ENCODE assay signal across 13 mouse cellular contexts in the genomic region with DNA sequence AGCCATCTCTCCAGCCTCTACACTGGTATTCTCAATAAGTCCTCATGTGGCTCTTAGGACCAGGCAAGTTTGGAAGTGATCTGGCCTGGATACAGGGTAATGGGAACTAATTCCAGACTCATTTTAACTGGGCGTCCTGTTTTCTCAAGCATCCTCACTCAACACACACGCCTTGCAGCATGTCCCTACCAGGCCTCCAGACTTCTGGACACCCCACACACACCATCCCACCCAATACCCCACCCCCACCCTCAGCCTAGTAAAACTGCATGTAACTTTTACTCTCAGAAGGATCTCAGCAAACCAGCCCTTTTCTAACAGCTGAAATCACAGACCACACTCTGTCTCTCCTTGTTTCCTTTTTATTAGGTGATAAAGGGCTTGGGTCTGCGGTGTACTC. TPM values are rescaled to one million over a fixed set of nuclear protein-coding genes. Genes with fewer than 3 reads are reported as not detected.
DNase-seq lines count a peak whose midpoint lies in the region; ATAC-seq and TF ChIP-seq lines count a peak whose summit lies in the region.
"Had no signal": no experiment of that assay in that cellular context is flagged by ENCODE, and none has a peak within 500 bp of the region (broad histone marks: within the 10 kb centered on the region; RNA-seq: fewer than 3 reads in every experiment).

No protein-coding gene starts in this region.

- H3K4me3 ChIP-seq in lung, embryonic 14.5 days (ENCODE audit: low read depth, low read length), result no peak overlapping the region
- H3K4me3 ChIP-seq in embryonic facial prominence, embryonic 14.5 days (ENCODE audit: low read depth, low read length), result no peak overlapping the region
- H3K4me3 ChIP-seq in limb, embryonic 13.5 days, result peak overlapping the region; percentile 17

- WGBS in lung, embryonic 14.5 days, result 49% methylated on average over 3 of the region's 3 CpGs
- WGBS in embryonic facial prominence, embryonic 14.5 days, result 48% methylated on average over 3 of the region's 3 CpGs
- WGBS in limb, embryonic 13.5 days, result 17% methylated on average over 3 of the region's 3 CpGs

- H3K4me2 ChIP-seq in lung, embryonic 14.5 days, result no peak overlapping the region
- peak overlapping the region; percentile 35 for H3K4me2 ChIP-seq in embryonic facial prominence, embryonic 14.5 days (ENCODE audit: low read depth, low read length)
- H3K4me2 ChIP-seq in limb, embryonic 13.5 days (replicated peaks), result peak overlapping the region; percentile 58

- H3K9me3 ChIP-seq in lung, embryonic 14.5 days (ENCODE audit: low read depth, low read length), result no peaks in the 10 kb centered on the region
- H3K9me3 ChIP-seq in embryonic facial prominence, embryonic 14.5 days (ENCODE audit: control insufficient read depth, low read length), result no peaks in the 10 kb centered on the region
- H3K9me3 ChIP-seq in limb, embryonic 13.5 days, result no peaks in the 10 kb centered on the region
- H3K9me3 ChIP-seq: G1E had no signal

- H3K9ac ChIP-seq in lung, embryonic 14.5 days, result no peak overlapping the region
- no peak overlapping the region for H3K9ac ChIP-seq in embryonic facial prominence, embryonic 14.5 days (ENCODE audit: low read depth, low read length)
- 0 out of 2 replicates have a peak overlapping the region, but pooled peaks have one; percentile 13 for H3K9ac ChIP-seq in limb, embryonic 13.5 days

- no peak for TF ChIP-seq CTCF in lung, embryonic 14.5 days (IDR thresholded peaks at IDR 0.05; ENCODE audit: low read depth)

- H3K36me3 ChIP-seq in lung, embryonic 14.5 days (ENCODE audit: insufficient read depth), result no peaks in the 10 kb centered on the region
- no peaks in the 10 kb centered on the region for H3K36me3 ChIP-seq in embryonic facial prominence, embryonic 14.5 days (ENCODE audit: control insufficient read depth, insufficient read depth, low read length)
- H3K36me3 ChIP-seq in limb, embryonic 13.5 days, result no peaks in the 10 kb centered on the region
- H3K36me3 ChIP-seq: G1E had no signal

- ATAC-seq in lung, embryonic 14.5 days (ENCODE audit: insufficient read depth), result peak; percentile 13; the same call in 1 of the 2 replicates
- ATAC-seq in embryonic facial prominence, embryonic 14.5 days (ENCODE audit: low read depth), result 0 out of 2 replicates have a peak, but pooled peaks have one; percentile 1
- peak; percentile 75 for ATAC-seq in limb, embryonic 13.5 days (ENCODE audit: low FRiP score, low read depth)
- ATAC-seq: forebrain, embryonic 14.5 days had no signal

- peaks cover 14% of the 10 kb centered on the region for H3K4me1 ChIP-seq in lung, embryonic 14.5 days (ENCODE audit: insufficient read depth)
- H3K4me1 ChIP-seq in embryonic facial prominence, embryonic 14.5 days (ENCODE audit: control insufficient read depth, insufficient read depth, low read length), result peaks cover 19% of the 10 kb centered on the region; the same call in 1 of the 2 replicates
- H3K4me1 ChIP-seq in limb, embryonic 13.5 days, result peaks cover 27% of the 10 kb centered on the region

- H3K27ac ChIP-seq in lung, embryonic 14.5 days (ENCODE audit: low read depth), result peak overlapping the region; percentile 84
- peak overlapping the region; percentile 66 for H3K27ac ChIP-seq in embryonic facial prominence, embryonic 14.5 days (replicated peaks; ENCODE audit: low read depth, low read length)
- H3K27ac ChIP-seq in limb, embryonic 13.5 days, result peak overlapping the region; percentile 76; the same call in 1 of the 2 replicates

- intact Hi-C loops in heart, postnatal 25 days (cut with DNase I), result no loop called here

- peak; percentile 70 for DNase-seq in heart, adult 11 months
- DNase-seq in heart, postnatal 25 days (ENCODE audit: low spot score), result no peak
- DNase-seq in lung, embryonic 14.5 days, result peak; percentile 27
- no peak for DNase-seq in lung, postnatal 36 days
- DNase-seq in embryonic facial prominence, embryonic 14.5 days (ENCODE audit: low spot score), result no peak
- DNase-seq in layer of hippocampus, adult 18-20 months (ENCODE audit: low spot score in 2 of 2), result no peak
- no peak for DNase-seq in frontal cortex, adult 2 months (ENCODE audit: extremely low spot score in 1 of 2, low spot score in 1 of 2)
- DNase-seq: B cell, adult 2 months; spleen, adult 18-20 months; thymus, postnatal 14 days had no signal

- H3K27me3 ChIP-seq in lung, embryonic 14.5 days (ENCODE audit: insufficient read depth, low read length), result no peaks in the 10 kb centered on the region
- H3K27me3 ChIP-seq in embryonic facial prominence, embryonic 14.5 days (replicated peaks; ENCODE audit: control insufficient read depth, insufficient read depth, low read length), result no peaks in the 10 kb centered on the region
- H3K27me3 ChIP-seq in limb, embryonic 13.5 days, result no peaks in the 10 kb centered on the region

RNA-seq across cellular contexts. Expression of gene Fdx1, which starts 35.7 kb away (rescaled TPM):
- total RNA-seq in heart, postnatal 25 days (2021), result 100 to 1,000 TPM; 105 to 116 TPM
- polyA plus RNA-seq in lung, embryonic 14.5 days (2014; fragmentation: Nextera tagmentation; extraction: Ambion mirVana), result 98.5 and 101 TPM in 2 replicates
- 75.2 and 78.8 TPM in 2 replicates for polyA plus RNA-seq in embryonic facial prominence, embryonic 14.5 days (2014; fragmentation: Nextera tagmentation; extraction: Ambion mirVana)
- 63.6 and 64.3 TPM in 2 replicates for polyA plus RNA-seq in limb, embryonic 13.5 days (2015; fragmentation: Nextera tagmentation; extraction: Ambion mirVana)
- total RNA-seq in layer of hippocampus, adult 18-20 months (2021), result 10 to 100 TPM; 20.6 to 25.7 TPM
- polyA plus RNA-seq in frontal cortex, adult 2 months (2012; rRNA removed), result 25.4 and 26.0 TPM in 2 replicates

Comparison
In these comparisons a context has a peak if more than half of its experiments do, and no peak if none do; other contexts are left out.
1. DNase-seq: peak in heart, adult 11 months (single experiment) and lung, embryonic 14.5 days (single experiment); none in heart, postnatal 25 days (single experiment), lung, postnatal 36 days (single experiment), embryonic facial prominence, embryonic 14.5 days (single experiment), layer of hippocampus, adult 18-20 months (0 of 2) and frontal cortex, adult 2 months (0 of 2).
2. ATAC-seq: peak in every context shown above with its lines; median percentile 75 in limb, embryonic 13.5 days; 13 in lung, embryonic 14.5 days; 1 in embryonic facial prominence, embryonic 14.5 days.
3. Peak in every context shown above with its lines, with median percentiles within 50 percentile points of each other: H3K27ac ChIP-seq.